Mouse (Mus musculus) midbrain, embryonic 16.5 days (tissue): ENCODE results near the gene Dram1. TPM values are rescaled to one million over a fixed set of nuclear protein-coding genes. Genes with fewer than 3 reads are reported as not detected.
"Not testable (repeated sequence)": the region's sequence is repeated elsewhere in the genome, so short reads cannot be mapped to it uniquely, and the experiment has no call there.

Experiments
- ATAC-seq: fragments of 200-750 bp; cut with Nextera tagmentation; 2 replicates; pipeline ENCODE4 v1.8.0; 2017; ENCODE audit warnings: moderate TSS enrichment
- H3K27ac ChIP-seq: fragments of 300-500 bp; sonication (generic); 2 replicates; pipeline ENCODE4 v1.5.1; 2014; ENCODE audit warnings: mild to moderate bottlenecking, low read length, mixed read lengths
- H3K27me3 ChIP-seq: fragments of 300-500 bp; sonication (generic); 2 replicates; pipeline ENCODE4 v1.6.1; 2014; ENCODE audit warnings: low read depth, low read length, mixed read lengths; ENCODE audit not compliant: control insufficient read depth, insufficient read depth
- H3K36me3 ChIP-seq: fragments of 300-500 bp; sonication (generic); 2 replicates; pipeline ENCODE4 v1.6.1; 2014; ENCODE audit warnings: mild to moderate bottlenecking, low read length, moderate library complexity, mixed read lengths; ENCODE audit not compliant: control insufficient read depth, insufficient read depth
- H3K4me1 ChIP-seq: fragments of 300-500 bp; sonication (generic); 2 replicates; pipeline ENCODE4 v1.6.1; 2014; ENCODE audit warnings: mild to moderate bottlenecking, low read length, mixed read lengths; ENCODE audit not compliant: control insufficient read depth, insufficient read depth
- H3K4me2 ChIP-seq: fragments of 300-500 bp; sonication (generic); 2 replicates; pipeline ENCODE4 v1.6.1; 2014; ENCODE audit warnings: mild to moderate bottlenecking, low read length, mixed read lengths
- H3K4me3 ChIP-seq: fragments of 300-500 bp; sonication (generic); 2 replicates; pipeline ENCODE4 v1.5.1; 2014; ENCODE audit warnings: low read depth, mild to moderate bottlenecking, low read length, moderate library complexity, mixed read lengths
- H3K9ac ChIP-seq: fragments of 300-500 bp; sonication (generic); 2 replicates; pipeline ENCODE4 v1.6.1; 2014; ENCODE audit warnings: low read depth, low read length, mixed read lengths
- H3K9me3 ChIP-seq: fragments of 300-500 bp; sonication (generic); replicated peaks from 2 replicates; pipeline ENCODE4 v1.6.1; 2014; ENCODE audit warnings: mild to moderate bottlenecking, low read length, mixed read lengths; ENCODE audit not compliant: control insufficient read depth, poor library complexity, severe bottlenecking
- WGBS: fragments of 180-500 bp; shearing (Covaris S2); extraction: QIAGEN DNeasy Blood & Tissue Kit; methylation state at CpG from one replicate; pipeline ENCODE4 v1.1.7; 2014; 5-methylcytosine and 5-hydroxymethylcytosine counted together
- polyA plus RNA-seq: library from polyadenylated mRNA; unstranded; fragments of >200 nt; fragmentation: Nextera tagmentation; extraction: Ambion mirVana; gene quantifications from 2 replicates; pipeline ENCODE4 v1.2.1, GENCODE M21; 2015

Gene Dram1
- polyA plus RNA-seq, 1 experiment from 2014 or later, result 0.80 TPM

DNA sequence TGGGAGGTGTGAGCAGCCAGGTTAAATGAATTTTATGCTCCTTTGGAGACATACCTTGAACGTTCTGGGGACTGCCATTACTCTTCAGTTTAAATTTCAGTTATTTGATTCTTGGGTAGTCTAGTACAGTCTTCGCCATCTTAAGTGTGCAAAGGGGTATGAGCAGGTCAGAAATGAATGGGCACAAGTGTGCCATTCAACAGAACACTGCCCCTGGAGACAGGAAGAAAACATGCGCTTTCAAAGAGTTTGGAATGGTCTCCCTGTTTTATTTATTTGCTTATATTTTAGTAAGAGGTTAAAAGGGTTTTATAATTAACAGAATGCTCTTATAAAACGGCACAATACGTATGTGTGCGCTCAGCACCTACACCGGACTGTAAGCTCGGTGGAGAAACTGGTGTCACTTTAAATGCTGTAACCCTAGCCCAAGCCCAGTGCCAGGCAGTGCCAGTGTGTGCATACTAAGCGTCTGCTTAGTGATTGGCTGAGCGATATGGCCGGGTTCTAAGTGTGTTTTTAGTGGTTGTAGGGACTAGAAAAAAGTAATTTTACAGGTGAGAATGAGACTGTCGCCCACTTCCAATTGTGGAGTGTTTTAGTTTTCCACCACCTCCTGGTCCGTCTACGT, 1.7 kb upstream of the Dram1 start:
- Histone ChIP-seq H3K4me1 (peaks cover 23% of the 10 kb centered on the region), H3K27ac (no peak overlapping the region; the same call in 1 of the 2 replicates), H3K27me3 (no peaks in the 10 kb centered on the region), H3K36me3 (no peaks in the 10 kb centered on the region), H3K4me3 (peak overlapping the region; percentile 89), H3K9ac (peak overlapping the region; percentile 92), H3K4me2 (peak overlapping the region; percentile 93), H3K9me3 (no peaks in the 10 kb centered on the region)
- 55% methylated on average over 14 of the region's 14 CpGs for WGBS
- no peak for ATAC-seq

GRCm38 (mm10) chr10:88380002-88380401, 1.1 kb upstream of the Dram1 start:
- WGBS, result 1% methylated on average over 11 of the region's 11 CpGs
- Histone ChIP-seq H3K9me3 (no peaks in the 10 kb centered on the region), H3K9ac (peak overlapping the region; percentile 92), H3K4me2 (peak overlapping the region; percentile 93), H3K4me3 (peak overlapping the region; percentile 89), H3K27me3 (no peaks in the 10 kb centered on the region), H3K27ac (peak overlapping the region; percentile 81), H3K36me3 (no peaks in the 10 kb centered on the region), H3K4me1 (peaks cover 23% of the 10 kb centered on the region)
- peak; percentile 51 for ATAC-seq

GRCm38 (mm10) chr10:88377666-88378065, 1.2 kb downstream of the Dram1 start:
- Histone ChIP-seq H3K36me3 (no peaks in the 10 kb centered on the region), H3K9ac (no peak overlapping the region), H3K27me3 (no peaks in the 10 kb centered on the region), H3K9me3 (no peaks in the 10 kb centered on the region), H3K27ac (no peak overlapping the region), H3K4me2 (no peak overlapping the region), H3K4me1 (peaks cover 23% of the 10 kb centered on the region), H3K4me3 (no peak overlapping the region)
- no peak for ATAC-seq
- 84% methylated on average over 4 of the region's 4 CpGs for WGBS

- Histone ChIP-seq H3K4me3 (no peak overlapping the region), H3K9ac (no peak overlapping the region), H3K4me2 (peak overlapping the region; percentile 33), H3K27ac (no peak overlapping the region), H3K4me1 (peaks cover 22% of the 10 kb centered on the region), H3K9me3 (no peaks in the 10 kb centered on the region), H3K27me3 (no peaks in the 10 kb centered on the region), H3K36me3 (no peaks in the 10 kb centered on the region)
- no peak for ATAC-seq
- WGBS, result 2% methylated on average over 11 of the region's 11 CpGs
Observed at GRCm38 (mm10) chr10:88376770-88377169, 2.1 kb downstream of the Dram1 start.

- Histone ChIP-seq H3K27me3 (no peaks in the 10 kb centered on the region), H3K4me2 (no peak overlapping the region), H3K27ac (no peak overlapping the region), H3K36me3 (no peaks in the 10 kb centered on the region), H3K4me1 (peaks cover 4% of the 10 kb centered on the region), H3K9me3 (no peaks in the 10 kb centered on the region), H3K4me3 (no peak overlapping the region), H3K9ac (no peak overlapping the region)
- WGBS, result 31% methylated on average over 10 of the region's 10 CpGs
- ATAC-seq, result no peak
Observed at GRCm38 (mm10) chr10:88374984-88375383, 3.9 kb downstream of the Dram1 start.

DNA sequence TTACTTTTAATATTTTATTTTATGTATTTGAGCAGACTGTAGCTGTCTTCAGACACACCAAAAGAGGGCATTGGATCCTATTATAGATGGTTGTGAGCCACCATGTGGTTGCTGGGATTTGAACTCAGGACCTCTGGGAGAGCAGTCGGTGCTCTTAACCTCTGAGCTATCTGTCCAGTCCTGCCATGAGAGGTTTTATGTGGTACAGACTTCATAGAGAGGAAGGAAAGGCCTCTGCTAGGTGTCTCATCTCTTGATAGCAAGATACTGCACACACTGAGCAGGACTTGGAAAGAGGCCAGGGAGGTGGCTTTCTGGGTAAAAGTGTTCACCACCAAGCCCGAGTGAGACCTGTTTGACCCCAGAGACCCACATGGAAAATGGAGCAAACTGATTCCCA, 5.9 kb downstream of the Dram1 start:
- not testable (repeated sequence) for H3K9ac ChIP-seq, H3K4me1 ChIP-seq, H3K4me2 ChIP-seq, H3K27ac ChIP-seq, H3K27me3 ChIP-seq, H3K9me3 ChIP-seq, H3K36me3 ChIP-seq, H3K4me3 ChIP-seq, ATAC-seq
- WGBS, result 87% methylated on average over 2 of the region's 2 CpGs

- Histone ChIP-seq H3K9me3 (no peaks in the 10 kb centered on the region), H3K4me1 (no peaks in the 10 kb centered on the region), H3K9ac (no peak overlapping the region), H3K27ac (no peak overlapping the region), H3K36me3 (no peaks in the 10 kb centered on the region), H3K4me2 (no peak overlapping the region), H3K27me3 (no peaks in the 10 kb centered on the region), H3K4me3 (no peak overlapping the region)
- WGBS, result 97% methylated on average over 4 of the region's 4 CpGs
- no peak for ATAC-seq
Observed at GRCm38 (mm10) chr10:88372436-88372835, 6.4 kb downstream of the Dram1 start.

DNA sequence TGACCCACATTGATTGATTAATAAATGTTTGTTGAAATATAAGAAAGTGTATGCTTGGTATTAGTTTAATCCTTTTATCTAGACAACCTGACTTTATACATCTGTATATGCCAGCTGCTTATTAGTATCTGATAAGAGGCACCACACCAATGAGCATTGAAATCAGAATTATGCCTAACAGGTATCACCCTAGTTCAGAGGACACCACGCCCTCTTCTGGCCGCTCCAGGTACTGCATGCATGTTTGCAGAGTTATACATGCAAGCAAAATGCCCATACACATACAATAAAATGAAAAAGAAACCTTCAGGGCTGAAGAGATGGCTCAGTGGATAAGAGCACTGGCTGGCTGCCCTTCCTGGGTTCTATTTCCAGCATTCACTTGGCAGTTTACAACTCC, 7.1 kb downstream of the Dram1 start:
- no peak overlapping the region for H3K4me2 ChIP-seq
- no peaks in the 10 kb centered on the region for H3K9me3 ChIP-seq
- H3K4me3 ChIP-seq, result no peak overlapping the region
- no peak overlapping the region for H3K27ac ChIP-seq
- WGBS, result 2% methylated on average over 2 of the region's 2 CpGs
- no peaks in the 10 kb centered on the region for H3K36me3 ChIP-seq
- no peaks in the 10 kb centered on the region for H3K4me1 ChIP-seq
- ATAC-seq, result no peak
- H3K27me3 ChIP-seq, result no peaks in the 10 kb centered on the region
- H3K9ac ChIP-seq, result no peak overlapping the region

- no peak overlapping the region for H3K4me2 ChIP-seq
- H3K4me3 ChIP-seq, result no peak overlapping the region
- H3K9me3 ChIP-seq, result no peaks in the 10 kb centered on the region
- H3K9ac ChIP-seq, result no peak overlapping the region
- no peak overlapping the region for H3K27ac ChIP-seq
- H3K4me1 ChIP-seq, result no peaks in the 10 kb centered on the region
- WGBS, result 62% methylated on average over 4 of the region's 4 CpGs
- H3K27me3 ChIP-seq, result no peaks in the 10 kb centered on the region
- ATAC-seq, result no peak
- no peaks in the 10 kb centered on the region for H3K36me3 ChIP-seq
Observed at GRCm38 (mm10) chr10:88369233-88369632, 9.6 kb downstream of the Dram1 start.
